Mouse (Mus musculus) gastrocnemius, adult 2 months (tissue): ENCODE results near the gene Dennd4b. TPM values are rescaled to one million over a fixed set of nuclear protein-coding genes. Genes with fewer than 3 reads are reported as not detected.
"Not testable (repeated sequence)": the region's sequence is repeated elsewhere in the genome, so short reads cannot be mapped to it uniquely, and the experiment has no call there.

ENCODE experiments used
- DNase-seq: peaks from one replicate; pipeline ENCODE4 v3.0.0; 2022
- H3K27ac ChIP-seq: fragments of 200-600 bp; 2 replicates; pipeline ENCODE4 v1.8.1; 2022; ENCODE audit warnings: mild to moderate bottlenecking
- H3K4me3 ChIP-seq: fragments of 200-600 bp; 2 replicates; pipeline ENCODE4 v1.8.1; 2022; ENCODE audit warnings: mild to moderate bottlenecking, moderate library complexity
- CTCF ChIP-seq: fragments of 200-600 bp; IDR thresholded peaks from 2 replicates; pipeline ENCODE4 v1.8.1; 2022; ENCODE audit warnings: antibody characterized with exemption, mild to moderate bottlenecking, moderate library complexity
- intact Hi-C: fragments of 180-260 bp; cut with DNase I; formaldehyde crosslinking; loops from one replicate; pipeline ENCODE4 v1.15.1; 2025
- total RNA-seq, 2 experiments: library from RNA; stranded (reverse); gene quantifications; 2 replicates each; pipeline ENCODE4 v1.2.3; 2021

The Dennd4b gene
- total RNA-seq, 2 experiments from 2014 or later, result 82.2 to 84.2 TPM

DNA sequence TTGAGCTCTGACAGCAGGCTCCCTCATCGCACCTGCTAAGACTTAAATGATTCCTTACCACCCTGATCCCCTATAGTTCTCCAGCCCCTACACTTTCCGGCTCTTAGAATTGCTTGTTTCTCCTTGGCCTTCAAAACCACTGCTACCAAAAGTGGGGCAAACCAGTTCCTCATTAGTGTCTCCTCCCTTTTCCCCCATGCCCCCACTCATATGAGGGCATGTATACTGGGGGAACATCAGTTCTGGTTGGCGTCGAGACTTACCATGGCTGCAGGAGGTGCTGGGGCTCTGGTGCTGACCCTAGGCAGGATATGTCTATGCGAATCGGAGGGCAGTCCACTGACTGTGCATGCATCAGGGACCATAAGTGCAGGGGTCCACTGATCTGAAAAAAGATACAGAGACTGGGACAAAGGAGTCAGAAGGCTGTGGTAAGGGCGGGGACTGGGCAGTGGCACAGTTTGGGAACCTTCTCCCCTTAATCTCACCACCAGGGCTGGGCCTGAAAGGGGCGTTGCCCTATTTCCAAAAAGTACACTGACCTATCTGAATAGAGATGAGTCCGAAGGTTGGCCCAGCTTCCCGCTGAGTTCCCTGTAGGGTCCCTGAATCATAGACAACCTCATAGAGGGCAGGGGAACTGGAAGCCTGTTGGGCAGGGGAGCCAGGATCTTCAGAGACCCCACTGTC, 23.2 kb upstream of the Dennd4b start:
- DNase-seq, result no peak
- Histone ChIP-seq H3K27ac (no peak overlapping the region), H3K4me3 (no peak overlapping the region)
- TF ChIP-seq CTCF, result no peak
- intact Hi-C loops, result no loop called here

- intact Hi-C loops, result no loop called here
- peak; percentile 48 for DNase-seq
- H3K4me3 ChIP-seq, result peak within 1 kb of the TSS; percentile 64
- peak within 1 kb of the TSS; percentile 56; the same call in 1 of the 2 replicates for H3K27ac ChIP-seq
- no peak for TF ChIP-seq CTCF
Measured at GRCm38 (mm10) chr3:90242984-90243775, 21.8 kb upstream of the Dennd4b start, which contains the start of gene Creb3l4. Gene Creb3l4 (minus strand): TSS chr3:90243512.

GRCm38 (mm10) chr3:90245406-90245805, 19.6 kb upstream of the Dennd4b start:
- TF ChIP-seq CTCF, result no peak
- intact Hi-C loops, result no loop called here
- no peak overlapping the region for H3K4me3 ChIP-seq
- H3K27ac ChIP-seq, result no peak overlapping the region
- DNase-seq, result no peak

DNA sequence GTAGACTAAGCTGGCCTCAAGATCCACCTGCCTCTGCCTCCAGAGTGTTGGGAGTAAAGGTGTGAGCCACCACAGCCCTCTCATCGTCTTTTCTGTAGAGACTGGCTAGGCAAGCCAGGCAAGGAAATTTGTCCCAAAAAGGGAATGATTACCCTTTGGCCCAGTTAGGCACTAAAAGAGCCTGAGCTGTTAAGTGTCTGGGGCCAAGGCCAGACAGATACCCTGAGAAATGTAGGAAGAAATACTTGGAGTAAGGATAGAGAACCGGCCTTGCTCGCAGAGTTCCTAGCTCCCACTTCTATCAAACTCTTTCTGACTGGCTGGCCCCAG, 17.4 kb upstream of the Dennd4b start:
- Histone ChIP-seq H3K27ac (peak overlapping the region; percentile 99), H3K4me3 (peak overlapping the region; percentile 84)
- intact Hi-C loops, result no loop called here
- no peak for DNase-seq
- TF ChIP-seq CTCF, result no peak

- Histone ChIP-seq H3K4me3 (peak within 1 kb of the TSS; percentile 84), H3K27ac (peak within 1 kb of the TSS; percentile 99)
- intact Hi-C loops, result no loop called here
- no peak for TF ChIP-seq CTCF
- DNase-seq, result peak; percentile 95
Measured at GRCm38 (mm10) chr3:90247960-90248745, 16.8 kb upstream of the Dennd4b start, which contains the start of gene Slc39a1. Gene Slc39a1 (plus strand): TSS chr3:90248172.

DNA sequence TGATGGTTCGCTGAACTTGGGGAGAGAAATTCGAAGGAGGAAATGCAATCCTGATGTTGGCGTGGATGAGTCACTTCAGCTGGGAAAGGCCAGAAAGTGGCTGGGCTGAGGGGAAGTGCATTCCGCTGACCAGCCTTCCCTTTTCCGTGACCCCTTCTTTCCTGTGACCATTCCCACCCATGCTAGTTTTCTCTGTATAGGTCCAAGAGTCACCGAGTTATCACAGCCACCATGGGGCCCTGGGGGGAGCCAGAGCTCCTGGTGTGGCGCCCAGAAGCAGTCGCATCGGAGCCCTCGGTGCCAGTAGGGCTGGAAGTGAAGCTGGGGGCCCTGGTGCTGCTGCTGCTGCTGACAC, 16.3 kb upstream of the Dennd4b start:
- Histone ChIP-seq H3K4me3 (peak overlapping the region; percentile 84), H3K27ac (peak overlapping the region; percentile 99)
- TF ChIP-seq CTCF, result no peak
- DNase-seq, result peak; percentile 52
- intact Hi-C loops, result no loop called here

GRCm38 (mm10) chr3:90250791-90251190, 14.2 kb upstream of the Dennd4b start:
- no peak for TF ChIP-seq CTCF
- intact Hi-C loops, result no loop called here
- no peak for DNase-seq
- Histone ChIP-seq H3K27ac (peak overlapping the region; percentile 80; the same call in 1 of the 2 replicates), H3K4me3 (no peak overlapping the region)

DNA sequence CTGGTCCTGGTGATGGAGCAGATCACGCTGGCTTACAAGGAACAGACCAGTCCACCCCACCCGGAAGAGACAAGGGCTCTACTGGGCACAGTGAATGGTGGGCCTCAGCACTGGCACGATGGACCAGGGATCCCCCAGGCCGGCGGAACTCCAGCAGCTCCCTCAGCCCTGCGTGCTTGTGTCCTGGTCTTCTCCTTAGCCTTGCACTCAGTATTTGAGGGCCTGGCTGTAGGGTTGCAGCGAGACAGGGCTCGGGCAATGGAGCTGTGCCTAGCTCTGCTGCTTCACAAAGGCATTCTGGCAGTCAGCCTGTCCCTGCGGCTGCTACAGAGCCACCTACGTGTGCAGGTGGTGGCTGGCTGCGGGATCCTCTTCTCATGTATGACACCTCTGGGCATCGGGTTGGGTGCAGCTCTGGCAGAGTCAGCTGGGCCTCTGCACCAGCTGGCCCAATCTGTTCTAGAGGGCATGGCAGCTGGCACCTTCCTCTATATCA, 13.2 kb upstream of the Dennd4b start:
- Histone ChIP-seq H3K27ac (peak overlapping the region; percentile 80), H3K4me3 (peak overlapping the region; percentile 11; the same call in 1 of the 2 replicates)
- intact Hi-C loops, result not testable (repeated sequence)
- DNase-seq, result peak; percentile 59

GRCm38 (mm10) chr3:90252659-90253058, 12.3 kb upstream of the Dennd4b start:
- H3K4me3 ChIP-seq, intact Hi-C loops: not testable (repeated sequence)
- peak overlapping the region; percentile 81 for H3K27ac ChIP-seq
- peak; percentile 18 for DNase-seq

- intact Hi-C loops, DNase-seq: not testable (repeated sequence)
- peak overlapping the region; percentile 99 for H3K4me3 ChIP-seq
- H3K27ac ChIP-seq, result peak overlapping the region; percentile 81
Measured at GRCm38 (mm10) chr3:90253174-90253573, 11.8 kb upstream of the Dennd4b start.

- DNase-seq, result peak; percentile 97
- Histone ChIP-seq H3K27ac (peak within 1 kb of the TSS; percentile 96), H3K4me3 (peak within 1 kb of the TSS; percentile 99)
- intact Hi-C loops, result no loop called here
- no peak for TF ChIP-seq CTCF
Measured at GRCm38 (mm10) chr3:90253653-90254418, 11.1 kb upstream of the Dennd4b start, which contains the start of gene Crtc2. Gene Crtc2 (plus strand): TSS chr3:90254163.
